Comparison of ENCODE assay signal across 8 mouse cellular contexts in the genomic region with DNA sequence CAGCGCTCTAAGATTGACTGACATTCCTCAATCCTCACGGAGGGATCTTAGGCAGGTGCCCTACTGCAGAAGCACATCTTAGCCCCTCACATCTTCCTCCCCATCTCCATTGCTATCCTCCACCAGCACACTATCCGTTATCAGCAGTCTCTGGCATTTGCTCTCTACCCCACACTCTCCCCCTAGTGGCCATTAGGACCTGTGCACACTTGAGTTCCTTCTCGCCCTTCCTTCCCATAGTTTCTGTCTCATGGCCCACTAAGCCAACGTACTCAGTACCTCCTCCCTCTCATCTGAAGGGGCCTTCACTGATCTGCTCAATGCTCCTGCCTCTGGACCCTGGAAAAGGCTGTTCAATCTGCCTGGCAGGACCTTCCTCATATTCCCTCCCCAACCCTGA. TPM values are rescaled to one million over a fixed set of nuclear protein-coding genes. Genes with fewer than 3 reads are reported as not detected.
DNase-seq lines count a peak whose midpoint lies in the region; ATAC-seq and TF ChIP-seq lines count a peak whose summit lies in the region.

No protein-coding gene starts in this region.

- H3K9me3 ChIP-seq in midbrain, embryonic 11.5 days (ENCODE audit: control insufficient read depth, low read length), result no peaks in the 10 kb centered on the region
- H3K9me3 ChIP-seq in midbrain, embryonic 15.5 days, result no peaks in the 10 kb centered on the region
- H3K9me3 ChIP-seq in kidney, postnatal 0 days (replicated peaks; ENCODE audit: low read length), result no peaks in the 10 kb centered on the region

- TF ChIP-seq CTCF in kidney, postnatal 0 days (IDR thresholded peaks at IDR 0.05; ENCODE audit: low read depth), result peak; percentile 90

- no peak overlapping the region for H3K4me2 ChIP-seq in midbrain, embryonic 11.5 days
- H3K4me2 ChIP-seq in midbrain, embryonic 15.5 days, result no peak overlapping the region
- no peak overlapping the region for H3K4me2 ChIP-seq in kidney, postnatal 0 days (ENCODE audit: low read length)

- 1% methylated on average over 5 of the region's 5 CpGs for WGBS in midbrain, embryonic 11.5 days
- WGBS in midbrain, embryonic 15.5 days, result 3% methylated on average over 5 of the region's 5 CpGs
- 4% methylated on average over 5 of the region's 5 CpGs for WGBS in kidney, postnatal 0 days

- peak; percentile 43 to 59 for DNase-seq in adrenal gland, postnatal 36 days
- no peak for DNase-seq in adrenal gland, postnatal 25 days
- peak; percentile 90 for DNase-seq in midbrain, embryonic 11.5 days (ENCODE audit: low spot score, missing footprints)
- DNase-seq in cerebellum, adult 8-10 months, result peak; percentile 58
- peak; percentile 93 for DNase-seq in kidney, postnatal 0 days (ENCODE audit: low spot score)
- DNase-seq in natural killer cell, adult 2 months (ENCODE audit: low spot score in 2 of 2), result peak; percentile 49 to 62
- DNase-seq in spleen, adult 12 weeks (ENCODE audit: low spot score), result no peak

- H3K27me3 ChIP-seq in midbrain, embryonic 11.5 days (ENCODE audit: control insufficient read depth, insufficient read depth, low read length), result peaks cover 12% of the 10 kb centered on the region; the same call in 1 of the 2 replicates
- peaks cover 12% of the 10 kb centered on the region for H3K27me3 ChIP-seq in midbrain, embryonic 15.5 days (replicated peaks)
- no peaks in the 10 kb centered on the region; the same call in 1 of the 2 replicates for H3K27me3 ChIP-seq in kidney, postnatal 0 days (ENCODE audit: insufficient read depth, low read length)

- H3K36me3 ChIP-seq in midbrain, embryonic 11.5 days (ENCODE audit: control insufficient read depth, insufficient read depth, low read length), result no peaks in the 10 kb centered on the region
- no peaks in the 10 kb centered on the region for H3K36me3 ChIP-seq in midbrain, embryonic 15.5 days (replicated peaks)
- H3K36me3 ChIP-seq in kidney, postnatal 0 days (ENCODE audit: insufficient read depth, low read length), result no peaks in the 10 kb centered on the region

- H3K9ac ChIP-seq in midbrain, embryonic 11.5 days (ENCODE audit: low read length), result no peak overlapping the region
- no peak overlapping the region for H3K9ac ChIP-seq in midbrain, embryonic 15.5 days
- no peak overlapping the region for H3K9ac ChIP-seq in kidney, postnatal 0 days (ENCODE audit: low read depth, low read length)

- no peak overlapping the region for H3K27ac ChIP-seq in midbrain, embryonic 11.5 days (ENCODE audit: low read depth, low read length)
- no peak overlapping the region for H3K27ac ChIP-seq in midbrain, embryonic 15.5 days
- H3K27ac ChIP-seq in kidney, postnatal 0 days, result no peak overlapping the region

- H3K4me3 ChIP-seq in midbrain, embryonic 11.5 days (ENCODE audit: low read depth, low read length), result no peak overlapping the region
- no peak overlapping the region for H3K4me3 ChIP-seq in midbrain, embryonic 15.5 days
- no peak overlapping the region for H3K4me3 ChIP-seq in kidney, postnatal 0 days (replicated peaks; ENCODE audit: low read depth, low read length)

- H3K4me1 ChIP-seq in midbrain, embryonic 11.5 days (ENCODE audit: control insufficient read depth, insufficient read depth, low read length), result peaks cover 9% of the 10 kb centered on the region; the same call in 1 of the 2 replicates
- peaks cover 21% of the 10 kb centered on the region for H3K4me1 ChIP-seq in midbrain, embryonic 15.5 days
- H3K4me1 ChIP-seq in kidney, postnatal 0 days (replicated peaks; ENCODE audit: insufficient read depth, low read length), result no peaks in the 10 kb centered on the region

- no peak for ATAC-seq in midbrain, embryonic 11.5 days (ENCODE audit: low FRiP score)
- ATAC-seq in midbrain, embryonic 15.5 days (replicated peaks), result no peak
- no peak for ATAC-seq in kidney, postnatal 0 days (replicated peaks; ENCODE audit: low FRiP score, low read depth)

RNA-seq across cellular contexts. Expression of a gene that starts 4.0 kb away (rescaled TPM):
- total RNA-seq in adrenal gland, postnatal 36 days (2021), result 10 to 100 TPM; 62.4 to 73.4 TPM
- 73.5 and 114 TPM in 2 replicates for total RNA-seq in adrenal gland, postnatal 25 days (2021)
- polyA plus RNA-seq in midbrain, embryonic 11.5 days (2014; fragmentation: Nextera tagmentation; extraction: Ambion mirVana), result 13.7 and 16.4 TPM in 2 replicates
- 67.2 and 68.0 TPM in 2 replicates for polyA plus RNA-seq in midbrain, embryonic 15.5 days (2015; fragmentation: Nextera tagmentation; extraction: Ambion mirVana)
- polyA plus RNA-seq in kidney, postnatal 0 days (2015; fragmentation: Nextera tagmentation; extraction: Ambion mirVana), result 11.5 and 14.4 TPM in 2 replicates

RNA-seq across cellular contexts. Expression of a gene that starts 59.1 kb away (rescaled TPM):
- 1 to 10 TPM in 1 of 2 experiments, under 1 TPM in 1; 0.46 to 1.9 TPM for total RNA-seq in adrenal gland, postnatal 36 days (2021)
- total RNA-seq in adrenal gland, postnatal 25 days (2021), result 2.1 and 3.2 TPM in 2 replicates
- 0.61 and 0.81 TPM in 2 replicates for polyA plus RNA-seq in midbrain, embryonic 11.5 days (2014; fragmentation: Nextera tagmentation; extraction: Ambion mirVana)
- 0.93 and 1.00 TPM in 2 replicates for polyA plus RNA-seq in midbrain, embryonic 15.5 days (2015; fragmentation: Nextera tagmentation; extraction: Ambion mirVana)
- polyA plus RNA-seq in kidney, postnatal 0 days (2015; fragmentation: Nextera tagmentation; extraction: Ambion mirVana), result 0.46 and 0.47 TPM in 2 replicates

RNA-seq across cellular contexts. Expression of a gene that starts 59.4 kb away (rescaled TPM):
- 1 to 10 TPM; 3.4 to 4.5 TPM for total RNA-seq in adrenal gland, postnatal 36 days (2021)
- total RNA-seq in adrenal gland, postnatal 25 days (2021), result 6.0 and 7.2 TPM in 2 replicates
- polyA plus RNA-seq in midbrain, embryonic 11.5 days (2014; fragmentation: Nextera tagmentation; extraction: Ambion mirVana), result 92.5 and 96.5 TPM in 2 replicates
- polyA plus RNA-seq in midbrain, embryonic 15.5 days (2015; fragmentation: Nextera tagmentation; extraction: Ambion mirVana), result 8.0 and 10.9 TPM in 2 replicates
- polyA plus RNA-seq in kidney, postnatal 0 days (2015; fragmentation: Nextera tagmentation; extraction: Ambion mirVana), result 23.0 and 27.8 TPM in 2 replicates

Comparison
In these comparisons a context has a peak if more than half of its experiments do, and no peak if none do; other contexts are left out.
1. DNase-seq: peak in adrenal gland, postnatal 36 days (2 of 2), midbrain, embryonic 11.5 days (single experiment), cerebellum, adult 8-10 months (single experiment), kidney, postnatal 0 days (single experiment) and natural killer cell, adult 2 months (2 of 2); none in adrenal gland, postnatal 25 days (single experiment) and spleen, adult 12 weeks (single experiment).